Mouse (Mus musculus) cerebellum, adult 2 months (tissue): ENCODE measurements around the gene Cpa2.

Source experiments
- CTCF ChIP-seq: fragments of 200-500 bp; IDR thresholded peaks from 2 replicates; pipeline ENCODE4 v1.5.1; 2011; ENCODE audit warnings: low read depth, mild to moderate bottlenecking, control low read depth, low read length, moderate library complexity, borderline replicate concordance; ENCODE audit not compliant: insufficient read depth
- POLR2A ChIP-seq: fragments of 200-500 bp; IDR thresholded peaks from 2 replicates; pipeline ENCODE4 v1.6.1; 2011; ENCODE audit warnings: low read length, control low read depth, borderline replicate concordance; ENCODE audit not compliant: insufficient read depth

DNA sequence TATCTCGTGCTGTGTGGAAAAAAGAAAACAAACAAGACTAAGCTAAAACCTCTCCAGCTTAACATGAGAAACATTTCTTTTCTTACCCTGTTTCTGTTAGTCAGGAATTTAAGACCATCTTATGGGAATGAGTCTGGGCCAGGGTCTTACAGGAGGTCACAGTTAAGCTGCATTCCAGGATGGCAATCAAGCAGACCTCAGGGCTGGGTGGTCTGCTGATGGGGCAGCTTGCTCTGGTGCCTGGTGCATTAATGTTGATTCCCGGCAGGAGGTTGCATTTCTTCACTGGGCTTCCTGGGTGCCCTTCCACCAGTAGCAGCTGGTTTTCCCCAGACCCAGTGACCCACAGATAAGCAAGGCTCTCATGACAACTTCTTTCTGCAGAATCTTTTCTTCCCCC lies 48.4 kb downstream of the Cpa2 start:
- TF ChIP-seq CTCF (no peak), POLR2A (no peak)
